Mouse (Mus musculus): ENCODE measurements around the gene Sypl2. TPM values are rescaled to one million over a fixed set of nuclear protein-coding genes. Genes with fewer than 3 reads are reported as not detected.
A peak's percentile ranks its signal among the peaks of the same experiment; 100 is the strongest.

Sypl2 gene
- polyA plus RNA-seq, 1 experiment from 2014 or later, result 2.5 TPM

DNA sequence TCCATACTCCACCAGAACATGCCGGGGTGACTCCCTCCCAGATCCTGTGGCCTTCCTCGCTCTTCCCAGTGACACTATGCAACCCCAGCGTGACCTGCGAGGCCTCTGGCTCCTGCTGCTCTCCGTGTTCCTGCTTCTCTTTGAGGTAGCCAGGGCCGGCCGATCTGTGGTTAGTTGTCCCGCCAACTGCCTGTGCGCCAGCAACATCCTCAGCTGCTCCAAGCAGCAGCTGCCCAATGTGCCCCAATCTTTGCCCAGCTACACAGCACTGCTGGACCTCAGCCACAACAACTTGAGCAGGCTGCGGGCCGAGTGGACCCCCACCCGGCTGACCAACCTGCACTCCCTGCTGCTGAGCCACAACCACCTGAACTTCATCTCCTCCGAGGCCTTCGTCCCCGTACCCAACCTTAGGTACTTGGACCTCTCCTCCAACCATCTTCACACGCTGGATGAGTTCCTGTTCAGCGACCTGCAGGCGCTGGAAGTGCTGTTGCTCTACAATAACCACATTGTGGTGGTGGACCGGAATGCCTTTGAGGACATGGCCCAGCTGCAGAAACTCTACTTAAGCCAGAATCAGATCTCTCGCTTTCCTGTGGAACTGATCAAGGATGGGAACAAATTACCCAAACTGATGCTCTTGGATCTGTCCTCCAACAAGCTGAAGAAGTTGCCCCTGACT is 39.2 kb downstream of the Sypl2 start:
- WGBS, result 63% methylated on average over 20 of the region's 20 CpGs
- Histone ChIP-seq H3K4me3 (peak overlapping the region; percentile 79), H3K9ac (peak overlapping the region; percentile 78)

DNA sequence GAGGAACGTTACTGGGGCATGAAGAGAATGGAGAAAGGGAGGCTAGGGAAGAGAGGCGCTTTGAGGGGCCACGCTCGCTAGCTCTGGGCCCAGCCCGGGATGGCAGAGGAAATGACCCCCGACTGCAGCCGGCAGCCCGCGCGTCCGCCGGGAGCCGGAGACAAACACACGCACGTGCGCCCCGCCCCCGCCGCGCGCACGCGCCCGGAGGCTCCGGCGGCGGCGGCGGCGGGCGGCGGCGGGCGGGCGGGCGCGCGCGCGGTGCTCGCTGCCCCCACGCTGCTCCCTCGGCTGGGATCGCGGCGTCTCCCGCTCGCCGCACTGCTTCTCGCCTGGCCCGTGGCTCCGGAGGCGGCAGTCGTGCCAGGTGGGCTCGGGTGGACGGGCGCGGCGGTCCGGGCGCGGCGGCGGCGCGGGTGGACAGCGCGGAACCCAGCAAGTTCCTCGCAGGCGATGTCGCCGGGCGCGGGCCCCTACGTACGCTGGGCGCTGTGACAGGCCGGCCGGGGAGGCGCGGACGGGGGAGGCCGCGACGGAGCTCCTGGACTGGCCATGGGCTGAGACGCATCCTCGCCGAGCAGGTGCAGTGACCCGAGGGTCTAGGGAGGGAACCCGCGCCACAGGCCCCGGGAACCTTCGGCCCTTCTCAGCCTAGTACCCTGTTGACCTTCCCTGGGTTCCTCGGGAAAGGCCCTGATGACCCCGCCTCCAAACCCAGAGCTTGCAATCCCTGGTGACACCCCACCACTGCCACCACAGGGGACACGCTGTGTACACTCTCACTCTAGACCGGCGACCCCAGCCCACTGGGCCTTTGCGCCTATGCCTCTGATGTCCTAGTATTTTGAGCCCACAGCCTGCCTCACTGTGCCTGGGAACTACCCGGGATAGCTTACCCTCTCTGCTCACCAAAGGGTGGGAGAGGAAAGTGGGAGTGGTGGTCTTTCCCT is 40.1 kb downstream of the Sypl2 start, which contains the start of gene Amigo1:
Gene Amigo1, plus strand, starts transcription at position 238 of the 950 bp plus-strand sequence.
- Histone ChIP-seq H3K36me3 (ENCODE audit: poor library complexity, severe bottlenecking) (peaks cover 18% of the 10 kb centered on the region), H3K4me1 (peaks cover 42% of the 10 kb centered on the region), H3K27ac (no peak within 1 kb of the TSS), H3K4me3 (peak within 1 kb of the TSS; percentile 79), H3K27me3 (peaks cover 11% of the 10 kb centered on the region), H3K9ac (peak within 1 kb of the TSS; percentile 78), H3K4me2 (peak within 1 kb of the TSS; percentile 81), H3K9me3 (replicated peaks) (no peaks in the 10 kb centered on the region)
- peak; percentile 79 for ATAC-seq
- 1% methylated on average over 55 of the region's 100 CpGs for WGBS

More for the DNA sequence above, 39.2 kb downstream of the Sypl2 start:
- H3K27me3 ChIP-seq, result peaks cover 11% of the 10 kb centered on the region
- peak overlapping the region; percentile 81 for H3K4me2 ChIP-seq
- no peaks in the 10 kb centered on the region for H3K9me3 ChIP-seq (replicated peaks)
- H3K36me3 ChIP-seq (ENCODE audit: poor library complexity, severe bottlenecking), result peaks cover 23% of the 10 kb centered on the region
- ATAC-seq, result peak; percentile 11; the same call in 1 of the 2 replicates
- H3K27ac ChIP-seq, result no peak overlapping the region
- H3K4me1 ChIP-seq, result peaks cover 44% of the 10 kb centered on the region

DNA sequence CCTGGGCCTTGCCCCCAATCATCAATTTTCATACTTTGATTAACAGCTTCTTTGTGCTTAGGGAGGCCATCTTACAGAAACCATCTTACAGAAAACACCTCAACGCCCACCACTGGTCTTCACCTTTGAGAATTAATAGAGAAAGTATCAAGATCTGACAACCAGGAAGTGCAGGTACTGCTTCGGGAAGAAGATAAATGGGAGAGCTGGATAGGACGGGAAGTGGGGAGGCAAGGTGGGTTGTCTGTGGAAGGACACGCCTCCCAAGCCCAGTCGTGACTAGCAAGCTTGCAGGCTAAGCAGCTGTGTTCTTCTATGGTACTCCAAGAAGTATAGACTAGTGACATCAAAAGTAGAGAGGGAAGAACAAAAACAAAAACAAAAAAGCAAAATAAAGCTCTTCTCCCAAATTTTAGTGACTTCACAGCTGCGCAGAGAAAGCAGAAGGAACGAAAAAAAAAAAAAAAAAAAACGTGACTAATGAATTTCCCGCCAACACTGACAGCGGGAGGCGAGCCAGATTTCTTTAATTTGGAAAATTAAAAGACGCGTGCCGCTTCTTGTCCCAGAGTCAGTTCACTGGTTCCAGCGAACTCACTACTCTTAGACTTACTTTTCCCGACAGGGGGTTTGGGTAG is 40.9 kb downstream of the Sypl2 start:
- H3K4me3 ChIP-seq, result peak overlapping the region; percentile 79
- H3K9me3 ChIP-seq (replicated peaks), result no peaks in the 10 kb centered on the region
- peaks cover 38% of the 10 kb centered on the region for H3K4me1 ChIP-seq
- H3K4me2 ChIP-seq, result peak overlapping the region; percentile 81
- WGBS, result 3% methylated on average over 16 of the region's 16 CpGs
- ATAC-seq, result peak; percentile 41; the same call in 1 of the 2 replicates
- peak overlapping the region; percentile 78 for H3K9ac ChIP-seq
- H3K27me3 ChIP-seq, result peaks cover 11% of the 10 kb centered on the region
- peaks cover 18% of the 10 kb centered on the region for H3K36me3 ChIP-seq (ENCODE audit: poor library complexity, severe bottlenecking)
- no peak overlapping the region for H3K27ac ChIP-seq

DNA sequence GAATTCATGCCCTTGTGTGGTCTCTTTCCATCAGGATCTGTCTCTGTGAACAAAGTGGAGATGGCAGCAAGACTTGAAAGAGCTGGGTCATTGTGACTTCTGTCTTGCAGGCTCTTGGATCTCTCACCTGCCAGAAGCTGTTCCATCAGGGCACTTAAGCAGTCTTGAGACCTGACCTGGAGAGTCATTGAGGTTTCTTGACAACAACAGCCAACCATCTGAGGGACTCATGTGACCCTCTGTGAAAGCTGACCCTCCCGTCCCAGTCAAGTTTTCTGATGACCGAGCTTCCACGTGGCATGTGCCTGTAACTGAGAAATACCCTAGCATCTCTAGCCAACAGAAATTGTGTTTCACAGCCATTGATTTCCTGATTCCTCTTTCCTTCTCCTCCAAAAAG is 41.7 kb downstream of the Sypl2 start:
- ATAC-seq, result no peak
- 70% methylated on average over 3 of the region's 3 CpGs for WGBS
- Histone ChIP-seq H3K27me3 (peaks cover 11% of the 10 kb centered on the region), H3K4me3 (no peak overlapping the region), H3K36me3 (ENCODE audit: poor library complexity, severe bottlenecking) (peaks cover 17% of the 10 kb centered on the region), H3K9ac (no peak overlapping the region), H3K27ac (no peak overlapping the region), H3K4me1 (peaks cover 34% of the 10 kb centered on the region), H3K9me3 (replicated peaks) (no peaks in the 10 kb centered on the region), H3K4me2 (no peak overlapping the region)

GRCm38 (mm10) chr3:108180514-108180913 is 45.9 kb downstream of the Sypl2 start:
- WGBS, result 17% methylated on average over 2 of the region's 2 CpGs
- Histone ChIP-seq H3K36me3 (ENCODE audit: poor library complexity, severe bottlenecking) (no peaks in the 10 kb centered on the region), H3K4me2 (no peak overlapping the region), H3K4me3 (no peak overlapping the region), H3K9me3 (replicated peaks) (no peaks in the 10 kb centered on the region), H3K4me1 (peaks cover 8% of the 10 kb centered on the region), H3K27ac (no peak overlapping the region), H3K9ac (no peak overlapping the region), H3K27me3 (peaks cover 11% of the 10 kb centered on the region)
- no peak for ATAC-seq

GRCm38 (mm10) chr3:108178756-108179715 is 47.4 kb downstream of the Sypl2 start:
- H3K27me3 ChIP-seq, result 0 out of 2 replicates have a peak, but pooled peaks cover under 1% of the 10 kb centered on the region
- H3K4me2 ChIP-seq, result no peak overlapping the region
- ATAC-seq, result no peak
- H3K36me3 ChIP-seq (ENCODE audit: poor library complexity, severe bottlenecking), result no peaks in the 10 kb centered on the region
- peaks cover 19% of the 10 kb centered on the region for H3K4me1 ChIP-seq
- H3K9ac ChIP-seq, result no peak overlapping the region
- WGBS, result 83% methylated on average over 7 of the region's 7 CpGs
- H3K27ac ChIP-seq, result no peak overlapping the region
- no peak overlapping the region for H3K4me3 ChIP-seq
- no peaks in the 10 kb centered on the region for H3K9me3 ChIP-seq (replicated peaks)

- H3K27ac ChIP-seq, result peak overlapping the region; percentile 91
- no peak overlapping the region for H3K4me3 ChIP-seq
- no peaks in the 10 kb centered on the region for H3K9me3 ChIP-seq (replicated peaks)
- ATAC-seq, result peak; percentile 97
- 6% methylated on average over 14 of the region's 14 CpGs for WGBS
- peaks cover 24% of the 10 kb centered on the region for H3K4me1 ChIP-seq
- peak overlapping the region; percentile 47 for H3K4me2 ChIP-seq
- H3K36me3 ChIP-seq (ENCODE audit: poor library complexity, severe bottlenecking), result no peaks in the 10 kb centered on the region
- H3K9ac ChIP-seq, result peak overlapping the region; percentile 51; the same call in 1 of the 2 replicates
- H3K27me3 ChIP-seq, result no peaks in the 10 kb centered on the region
Measured at GRCm38 (mm10) chr3:108174672-108175531, 51.5 kb downstream of the Sypl2 start.

DNA sequence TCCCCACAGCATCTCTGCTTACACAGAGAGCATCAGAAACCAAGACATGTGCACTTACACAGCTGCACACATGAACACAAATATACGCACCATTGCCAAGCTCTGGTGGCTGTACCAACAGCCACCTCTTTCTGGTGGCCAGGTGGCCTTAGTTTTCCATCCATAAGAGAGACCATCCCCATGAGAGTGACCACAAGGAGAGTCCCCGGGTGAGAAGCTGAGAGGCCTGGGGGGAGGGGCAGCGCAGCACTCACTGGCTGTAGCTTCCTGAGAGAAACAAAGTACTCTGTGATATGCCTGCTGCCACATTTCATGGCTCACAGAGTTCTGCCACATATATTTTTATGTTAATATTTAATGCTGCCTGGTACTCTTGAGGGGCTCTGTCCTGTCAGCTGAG is 57.2 kb downstream of the Sypl2 start:
- Histone ChIP-seq H3K4me2 (no peak overlapping the region), H3K9ac (no peak overlapping the region), H3K27me3 (no peaks in the 10 kb centered on the region), H3K36me3 (ENCODE audit: poor library complexity, severe bottlenecking) (no peaks in the 10 kb centered on the region), H3K4me1 (peaks cover 51% of the 10 kb centered on the region), H3K27ac (no peak overlapping the region), H3K4me3 (no peak overlapping the region), H3K9me3 (replicated peaks) (no peaks in the 10 kb centered on the region)
- ATAC-seq, result no peak
- WGBS, result 52% methylated on average over 3 of the region's 3 CpGs

DNA sequence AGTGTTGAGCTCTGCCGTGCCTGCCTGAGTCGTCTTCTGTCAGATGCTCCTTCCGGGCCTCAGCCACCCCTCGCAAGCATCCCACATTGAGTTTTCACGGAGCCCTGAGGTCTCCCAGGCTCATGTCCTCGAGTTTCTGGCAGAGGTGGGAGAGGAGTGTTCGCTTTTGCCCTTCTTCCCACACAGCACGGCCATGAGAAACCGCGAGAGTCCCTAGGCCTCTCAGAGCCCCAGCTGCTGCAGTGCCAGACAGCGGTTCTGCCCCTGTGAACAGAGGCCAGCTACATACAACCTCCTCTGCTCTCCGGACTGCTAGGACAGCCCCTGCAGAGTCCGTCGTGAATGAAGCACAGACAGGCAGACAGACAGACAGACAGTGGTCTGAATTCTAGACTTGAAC is 58.9 kb downstream of the Sypl2 start:
- Histone ChIP-seq H3K9me3 (replicated peaks) (no peaks in the 10 kb centered on the region), H3K27ac (no peak overlapping the region), H3K4me3 (no peak overlapping the region), H3K27me3 (no peaks in the 10 kb centered on the region), H3K4me1 (peaks cover 44% of the 10 kb centered on the region), H3K4me2 (no peak overlapping the region), H3K36me3 (ENCODE audit: poor library complexity, severe bottlenecking) (no peaks in the 10 kb centered on the region), H3K9ac (no peak overlapping the region)
- no peak for ATAC-seq
- WGBS, result 37% methylated on average over 14 of the region's 14 CpGs

DNA sequence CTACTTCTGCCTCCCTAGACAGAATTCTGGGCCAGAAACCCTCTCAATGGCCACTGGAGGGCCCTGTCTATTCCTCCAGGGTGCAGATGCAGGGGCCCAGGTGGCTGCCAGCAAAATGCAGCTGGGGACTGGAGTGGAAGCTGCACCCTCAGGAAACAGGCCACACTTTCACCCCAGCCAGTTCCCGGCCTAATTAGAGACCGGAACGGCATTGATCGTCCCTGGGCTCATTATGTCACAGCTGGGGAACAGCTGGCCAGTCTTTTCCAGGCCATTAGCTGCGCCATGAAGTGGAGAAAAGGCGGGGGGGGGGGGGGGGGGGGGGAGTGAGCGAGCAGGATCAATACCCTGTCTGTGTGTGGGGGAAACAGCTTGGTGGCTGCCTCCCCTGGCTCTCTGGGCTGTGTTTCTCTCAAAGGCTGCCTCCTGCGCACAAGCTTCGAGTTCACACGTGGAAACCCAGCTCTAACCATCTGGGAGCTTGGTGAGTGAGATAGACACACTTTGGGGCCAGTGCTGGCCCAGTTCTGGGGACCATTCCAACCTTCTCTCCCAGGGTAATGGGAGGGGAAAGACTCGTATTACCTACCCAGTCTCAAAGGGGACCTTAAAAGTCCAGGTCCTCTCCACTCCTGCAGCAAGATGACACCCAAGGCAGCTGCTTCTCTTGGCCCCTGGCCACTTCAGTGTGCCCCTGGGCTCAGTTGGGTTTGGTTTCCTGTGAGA is 59.8 kb downstream of the Sypl2 start:
- Histone ChIP-seq H3K4me1 (peaks cover 44% of the 10 kb centered on the region), H3K9me3 (replicated peaks) (no peaks in the 10 kb centered on the region), H3K4me3 (no peak overlapping the region), H3K27ac (peak overlapping the region; percentile 58), H3K36me3 (ENCODE audit: poor library complexity, severe bottlenecking) (no peaks in the 10 kb centered on the region), H3K9ac (peak overlapping the region; percentile 26; the same call in 1 of the 2 replicates), H3K4me2 (peak overlapping the region; percentile 14), H3K27me3 (no peaks in the 10 kb centered on the region)
- ATAC-seq, result peak; percentile 78
- WGBS, result 2% methylated on average over 9 of the region's 11 CpGs
